Mouse (Mus musculus): Measurements from ENCODE around the gene Hist1h2ai. TPM values are rescaled to one million over a fixed set of nuclear protein-coding genes. Genes with fewer than 3 reads are reported as not detected.
A peak's percentile ranks its signal among the peaks of the same experiment; 100 is the strongest.
"Not testable (repeated sequence)": the region's sequence is repeated elsewhere in the genome, so short reads cannot be mapped to it uniquely, and the experiment has no call there.

The Hist1h2ai gene
- 12.9 and 14.0 TPM in 2 replicates for polyA plus RNA-seq (2015; fragmentation: Nextera tagmentation; extraction: Ambion mirVana)

- Histone ChIP-seq H3K4me3 (peak within 1 kb of the TSS; percentile 45), H3K4me1 (replicated peaks) (peaks cover 37% of the 10 kb centered on the region), H3K27ac (peak within 1 kb of the TSS; percentile 96), H3K9ac (peak within 1 kb of the TSS; percentile 73), H3K4me2 (peak within 1 kb of the TSS; percentile 71)
- not testable (repeated sequence) for H3K9me3 ChIP-seq, H3K36me3 ChIP-seq, H3K27me3 ChIP-seq
- peak; percentile 95 for ATAC-seq (ENCODE audit: low FRiP score)
- under 1% methylated on average over 37 of the region's 50 CpGs for WGBS
These were observed at the start of gene Hist1h2ai, which contains the start of gene Hist1h2bl for GRCm38 (mm10) chr13:21715864-21716539. Hist1h2ai (plus strand) TSS chr13:21716422. Hist1h2bl (minus strand) TSS chr13:21716143.

- no peaks in the 10 kb centered on the region for H3K9me3 ChIP-seq
- ATAC-seq (ENCODE audit: low FRiP score), result no peak
- no peaks in the 10 kb centered on the region for H3K27me3 ChIP-seq
- no peaks in the 10 kb centered on the region for H3K4me1 ChIP-seq (replicated peaks)
- H3K27ac ChIP-seq, result no peak within 1 kb of the TSS
- no peak within 1 kb of the TSS for H3K4me2 ChIP-seq
- H3K9ac ChIP-seq, result no peak within 1 kb of the TSS
- H3K4me3 ChIP-seq, result no peak within 1 kb of the TSS
- WGBS, result 86% methylated on average over 2 of the region's 2 CpGs
- no peaks in the 10 kb centered on the region for H3K36me3 ChIP-seq
These were observed 38.9 kb upstream of the Hist1h2ai start, which contains the start of gene Olfr1360 for GRCm38 (mm10) chr13:21677305-21677704. Olfr1360 (minus strand) TSS chr13:21677405.

GRCm38 (mm10) chr13:21697811-21698210, 18.4 kb upstream of the Hist1h2ai start, which contains the start of gene Olfr1359:
Olfr1359 (plus strand) TSS chr13:21698111.
- no peaks in the 10 kb centered on the region for H3K27me3 ChIP-seq
- no peak for ATAC-seq (ENCODE audit: low FRiP score)
- no peak within 1 kb of the TSS for H3K9ac ChIP-seq

GRCm38 (mm10) chr13:21706669-21707068, 9.6 kb upstream of the Hist1h2ai start:
- Histone ChIP-seq H3K4me1 (replicated peaks) (peaks cover 7% of the 10 kb centered on the region; the same call in 1 of the 2 replicates), H3K9ac (no peak overlapping the region), H3K4me2 (no peak overlapping the region), H3K9me3 (no peaks in the 10 kb centered on the region), H3K4me3 (no peak overlapping the region), H3K27me3 (no peaks in the 10 kb centered on the region), H3K36me3 (no peaks in the 10 kb centered on the region), H3K27ac (no peak overlapping the region)
- no peak for ATAC-seq (ENCODE audit: low FRiP score)
- 77% methylated on average over 4 of the region's 4 CpGs for WGBS

More at GRCm38 (mm10) chr13:21697811-21698210, 18.4 kb upstream of the Hist1h2ai start, which contains the start of gene Olfr1359:
- no peak within 1 kb of the TSS for H3K4me3 ChIP-seq
- no peaks in the 10 kb centered on the region for H3K4me1 ChIP-seq (replicated peaks)
- no peaks in the 10 kb centered on the region for H3K36me3 ChIP-seq
- H3K27ac ChIP-seq, result no peak within 1 kb of the TSS
- no peaks in the 10 kb centered on the region for H3K9me3 ChIP-seq
- no peak within 1 kb of the TSS for H3K4me2 ChIP-seq

GRCm38 (mm10) chr13:21710031-21710711, 6.1 kb upstream of the Hist1h2ai start:
- Histone ChIP-seq H3K27ac (peak overlapping the region; percentile 74), H3K9me3 (no peaks in the 10 kb centered on the region), H3K4me3 (peak overlapping the region; percentile 62), H3K9ac (peak overlapping the region; percentile 70), H3K36me3 (no peaks in the 10 kb centered on the region), H3K4me1 (replicated peaks) (peaks cover 12% of the 10 kb centered on the region), H3K27me3 (no peaks in the 10 kb centered on the region), H3K4me2 (peak overlapping the region; percentile 47)
- peak; percentile 85 for ATAC-seq (ENCODE audit: low FRiP score)
- 0% methylated on average over 32 of the region's 32 CpGs for WGBS

- 3% methylated on average over 22 of the region's 22 CpGs for WGBS
- Histone ChIP-seq H3K4me1 (replicated peaks) (peaks cover 17% of the 10 kb centered on the region), H3K27ac (no peak overlapping the region)
These were observed 5.2 kb upstream of the Hist1h2ai start for GRCm38 (mm10) chr13:21710821-21711525.

GRCm38 (mm10) chr13:21711698-21712097, 4.5 kb upstream of the Hist1h2ai start:
- Histone ChIP-seq H3K4me1 (replicated peaks) (peaks cover 18% of the 10 kb centered on the region), H3K27me3 (no peaks in the 10 kb centered on the region), H3K4me2 (peak overlapping the region; percentile 63), H3K27ac (no peak overlapping the region), H3K9me3 (no peaks in the 10 kb centered on the region), H3K9ac (peak overlapping the region; percentile 68), H3K36me3 (no peaks in the 10 kb centered on the region), H3K4me3 (peak overlapping the region; percentile 62)
- WGBS, result 26% methylated on average over 4 of the region's 4 CpGs
- no peak for ATAC-seq (ENCODE audit: low FRiP score)

More at GRCm38 (mm10) chr13:21710821-21711525, 5.2 kb upstream of the Hist1h2ai start:
- peak overlapping the region; percentile 62 for H3K4me3 ChIP-seq
- no peaks in the 10 kb centered on the region for H3K36me3 ChIP-seq
- ATAC-seq (ENCODE audit: low FRiP score), result peak; percentile 86
- H3K4me2 ChIP-seq, result peak overlapping the region; percentile 63
- H3K9ac ChIP-seq, result peak overlapping the region; percentile 68
- no peaks in the 10 kb centered on the region for H3K27me3 ChIP-seq
- no peaks in the 10 kb centered on the region for H3K9me3 ChIP-seq

- Histone ChIP-seq H3K9ac (peak overlapping the region; percentile 60; the same call in 1 of the 2 replicates), H3K4me3 (peak overlapping the region; percentile 45), H3K36me3 (no peaks in the 10 kb centered on the region), H3K27me3 (no peaks in the 10 kb centered on the region), H3K27ac (peak overlapping the region; percentile 96; the same call in 1 of the 2 replicates), H3K9me3 (no peaks in the 10 kb centered on the region), H3K4me1 (replicated peaks) (peaks cover 35% of the 10 kb centered on the region), H3K4me2 (peak overlapping the region; percentile 71)
- under 1% methylated on average over 7 of the region's 7 CpGs for WGBS
- ATAC-seq (ENCODE audit: low FRiP score), result no peak
These were observed 1.5 kb upstream of the Hist1h2ai start for GRCm38 (mm10) chr13:21714725-21715124.

- H3K9me3 ChIP-seq, result no peaks in the 10 kb centered on the region
- peak overlapping the region; percentile 71 for H3K4me2 ChIP-seq
- H3K36me3 ChIP-seq, result no peaks in the 10 kb centered on the region
- H3K27ac ChIP-seq, result peak overlapping the region; percentile 96
- peak overlapping the region; percentile 60 for H3K9ac ChIP-seq
- WGBS, result under 1% methylated on average over 22 of the region's 22 CpGs
- peak overlapping the region; percentile 45 for H3K4me3 ChIP-seq
- H3K27me3 ChIP-seq, result no peaks in the 10 kb centered on the region
- no peak for ATAC-seq (ENCODE audit: low FRiP score)
- H3K4me1 ChIP-seq (replicated peaks), result peaks cover 35% of the 10 kb centered on the region
These were observed 925 bp upstream of the Hist1h2ai start for GRCm38 (mm10) chr13:21715131-21715863.

- H3K9me3 ChIP-seq, H3K36me3 ChIP-seq, H3K27me3 ChIP-seq: not testable (repeated sequence)
- WGBS, result under 1% methylated on average over 13 of the region's 38 CpGs
- Histone ChIP-seq H3K4me2 (peak overlapping the region; percentile 71), H3K4me1 (replicated peaks) (peaks cover 33% of the 10 kb centered on the region), H3K9ac (peak overlapping the region; percentile 73), H3K4me3 (peak overlapping the region; percentile 45), H3K27ac (peak overlapping the region; percentile 96)
- ATAC-seq (ENCODE audit: low FRiP score), result peak; percentile 10; the same call in 1 of the 2 replicates
These were observed 544 bp downstream of the Hist1h2ai start for GRCm38 (mm10) chr13:21716540-21717391.
